Mouse (Mus musculus) G1E-ER4 (cell line): ENCODE measurements around the gene Il34. TPM values are rescaled to one million over a fixed set of nuclear protein-coding genes. Genes with fewer than 3 reads are reported as not detected.

Experiments used
- GATA1 ChIP-seq: IDR thresholded peaks from one replicate; pipeline ENCODE4 v1.8.0; 2012; ENCODE audit warnings: low read length, inconsistent platforms
- polyA plus RNA-seq: library from polyadenylated mRNA; stranded (reverse); fragments of >175 nt; gene quantifications from 2 replicates; pipeline ENCODE4 v1.2.3, GENCODE M21; 2012

The Il34 gene
- polyA plus RNA-seq, 1 experiment = not detected

- no peak for TF ChIP-seq GATA1
Observed at GRCm38 (mm10) chr8:110815308-110815707, 9.6 kb upstream of the Il34 start.

GRCm38 (mm10) chr8:110813081-110813812 lies 7.5 kb upstream of the Il34 start:
- TF ChIP-seq GATA1 = no peak

GRCm38 (mm10) chr8:110812349-110813080 lies 6.8 kb upstream of the Il34 start:
- TF ChIP-seq GATA1 = no peak

GRCm38 (mm10) chr8:110811793-110812192 lies 6.1 kb upstream of the Il34 start:
- TF ChIP-seq GATA1 = no peak

- no peak for TF ChIP-seq GATA1
Observed at GRCm38 (mm10) chr8:110811116-110811515, 5.4 kb upstream of the Il34 start.

GRCm38 (mm10) chr8:110810481-110811065 lies 4.8 kb upstream of the Il34 start:
- no peak for TF ChIP-seq GATA1

- no peak for TF ChIP-seq GATA1
Observed at GRCm38 (mm10) chr8:110809831-110810230, 4.1 kb upstream of the Il34 start.

GRCm38 (mm10) chr8:110808495-110809472 lies 3.1 kb upstream of the Il34 start:
- no peak for TF ChIP-seq GATA1

GRCm38 (mm10) chr8:110806146-110806545 lies 422 bp upstream of the Il34 start:
- no peak for TF ChIP-seq GATA1

GRCm38 (mm10) chr8:110804825-110805514 lies 754 bp downstream of the Il34 start:
- no peak for TF ChIP-seq GATA1

GRCm38 (mm10) chr8:110803856-110804255 lies 1.9 kb downstream of the Il34 start:
- TF ChIP-seq GATA1 = no peak

GRCm38 (mm10) chr8:110802988-110803387 lies 2.7 kb downstream of the Il34 start:
- TF ChIP-seq GATA1 = no peak

- no peak for TF ChIP-seq GATA1
Observed at GRCm38 (mm10) chr8:110797086-110797485, 8.6 kb downstream of the Il34 start.

- TF ChIP-seq GATA1 = no peak
Observed at GRCm38 (mm10) chr8:110794363-110794965, 11.3 kb downstream of the Il34 start.
